Mouse (Mus musculus) ES-E14 (cell line): ENCODE results near the gene Borcs7.

ENCODE experiments used
- CHD2 ChIP-seq: IDR thresholded peaks from 2 replicates; pipeline ENCODE4 v1.6.1; 2014; ENCODE audit warnings: mild to moderate bottlenecking, low read depth, low read length, inconsistent platforms
- ZC3H11A ChIP-seq: IDR thresholded peaks from 2 replicates; pipeline ENCODE4 v1.6.1; 2012; ENCODE audit warnings: low read depth, mild to moderate bottlenecking, inconsistent platforms, low read length, borderline replicate concordance

GRCm38 (mm10) chr19:46728909-46729308 lies 39.2 kb downstream of the Borcs7 start:
- TF ChIP-seq ZC3H11A: no peak
- TF ChIP-seq CHD2: no peak
